Mouse (Mus musculus) hindbrain, embryonic 16.5 days (tissue): ENCODE data around the gene Vangl1. TPM values are rescaled to one million over a fixed set of nuclear protein-coding genes. Genes with fewer than 3 reads are reported as not detected.

Experiments used
- ATAC-seq: fragments of 200-750 bp; cut with Nextera tagmentation; 2 replicates; pipeline ENCODE4 v1.8.0; 2017; ENCODE audit warnings: moderate TSS enrichment, moderate library complexity
- H3K27ac ChIP-seq: fragments of 300-500 bp; sonication (generic); 2 replicates; pipeline ENCODE4 v1.5.1; 2014; ENCODE audit warnings: low read depth, mild to moderate bottlenecking, control low read depth, low read length, moderate library complexity
- H3K27me3 ChIP-seq: fragments of 300-500 bp; sonication (generic); replicated peaks from 2 replicates; pipeline ENCODE4 v1.6.1; 2014; ENCODE audit warnings: low read length; ENCODE audit not compliant: control insufficient read depth, insufficient read depth
- H3K36me3 ChIP-seq: fragments of 300-500 bp; sonication (generic); 2 replicates; pipeline ENCODE4 v1.6.1; 2014; ENCODE audit warnings: mild to moderate bottlenecking, low read length, moderate library complexity, mixed read lengths; ENCODE audit not compliant: control insufficient read depth, insufficient read depth
- H3K4me1 ChIP-seq: fragments of 300-500 bp; sonication (generic); 2 replicates; pipeline ENCODE4 v1.6.1; 2014; ENCODE audit warnings: low read depth, low read length; ENCODE audit not compliant: control insufficient read depth, insufficient read depth
- H3K4me2 ChIP-seq: fragments of 300-500 bp; sonication (generic); 2 replicates; pipeline ENCODE4 v1.6.1; 2014; ENCODE audit warnings: mild to moderate bottlenecking, low read length, control low read depth, moderate library complexity
- H3K4me3 ChIP-seq: fragments of 300-500 bp; sonication (generic); 2 replicates; pipeline ENCODE4 v1.5.1; 2014; ENCODE audit warnings: mild to moderate bottlenecking, low read length, control low read depth, moderate library complexity
- H3K9ac ChIP-seq: fragments of 300-500 bp; sonication (generic); 2 replicates; pipeline ENCODE4 v1.6.1; 2014; ENCODE audit warnings: low read depth, mild to moderate bottlenecking, control low read depth, low read length, moderate library complexity
- H3K9me3 ChIP-seq: fragments of 300-500 bp; sonication (generic); 2 replicates; pipeline ENCODE4 v1.6.1; 2014; ENCODE audit warnings: mild to moderate bottlenecking, low read length, moderate library complexity; ENCODE audit not compliant: control insufficient read depth
- WGBS: fragments of 180-500 bp; shearing (Covaris S2); extraction: QIAGEN DNeasy Blood & Tissue Kit; methylation state at CpG from one replicate; pipeline ENCODE4 v1.1.7; 2014; 5-methylcytosine and 5-hydroxymethylcytosine counted together
- polyA plus RNA-seq: library from polyadenylated mRNA; unstranded; fragments of >200 nt; fragmentation: Nextera tagmentation; extraction: Ambion mirVana; gene quantifications from 2 replicates; pipeline ENCODE4 v1.2.1, GENCODE M21; 2015

The Vangl1 gene
- polyA plus RNA-seq, result 7.9 and 14.0 TPM in 2 replicates

- no peaks in the 10 kb centered on the region for H3K36me3 ChIP-seq
- peaks cover 19% of the 10 kb centered on the region for H3K4me1 ChIP-seq
- under 1% methylated on average over 61 of the region's 95 CpGs for WGBS
- peak within 1 kb of the TSS; percentile 78 for H3K9ac ChIP-seq
- H3K27me3 ChIP-seq, result peaks cover 4% of the 10 kb centered on the region
- peak within 1 kb of the TSS; percentile 99 for H3K4me2 ChIP-seq
- peak; percentile 82 for ATAC-seq
- peak within 1 kb of the TSS; percentile 73 for H3K27ac ChIP-seq
- H3K9me3 ChIP-seq, result no peaks in the 10 kb centered on the region
- peak within 1 kb of the TSS; percentile 71 for H3K4me3 ChIP-seq
Measured at GRCm38 (mm10) chr3:102203781-102204721, at the start of gene Vangl1. Gene Vangl1 (minus strand): TSS chr3:102204693.

GRCm38 (mm10) chr3:102253554-102253953 lies 49.1 kb upstream of the Vangl1 start:
- 74% methylated on average over 4 of the region's 4 CpGs for WGBS
- H3K4me3 ChIP-seq, result no peak overlapping the region
- ATAC-seq, result no peak
- no peaks in the 10 kb centered on the region for H3K9me3 ChIP-seq
- H3K4me1 ChIP-seq, result no peaks in the 10 kb centered on the region
- H3K27me3 ChIP-seq, result no peaks in the 10 kb centered on the region
- H3K4me2 ChIP-seq, result no peak overlapping the region
- no peaks in the 10 kb centered on the region for H3K36me3 ChIP-seq
- H3K27ac ChIP-seq, result no peak overlapping the region
- H3K9ac ChIP-seq, result no peak overlapping the region

- Histone ChIP-seq H3K27me3 (no peaks in the 10 kb centered on the region), H3K9me3 (no peaks in the 10 kb centered on the region), H3K4me3 (no peak overlapping the region), H3K4me1 (no peaks in the 10 kb centered on the region), H3K36me3 (no peaks in the 10 kb centered on the region), H3K27ac (no peak overlapping the region), H3K9ac (no peak overlapping the region), H3K4me2 (no peak overlapping the region)
- ATAC-seq, result no peak
- WGBS, result 85% methylated on average over 3 of the region's 3 CpGs
Measured at GRCm38 (mm10) chr3:102252927-102253326, 48.4 kb upstream of the Vangl1 start.

GRCm38 (mm10) chr3:102250873-102251272 lies 46.4 kb upstream of the Vangl1 start:
- H3K27ac ChIP-seq, result no peak overlapping the region
- no peak overlapping the region for H3K4me2 ChIP-seq
- no peaks in the 10 kb centered on the region for H3K27me3 ChIP-seq
- no peak for ATAC-seq
- H3K36me3 ChIP-seq, result no peaks in the 10 kb centered on the region
- no peak overlapping the region for H3K4me3 ChIP-seq
- WGBS, result 94% methylated on average over 3 of the region's 3 CpGs
- no peaks in the 10 kb centered on the region for H3K4me1 ChIP-seq
- H3K9me3 ChIP-seq, result no peaks in the 10 kb centered on the region
- H3K9ac ChIP-seq, result no peak overlapping the region

GRCm38 (mm10) chr3:102249401-102249991 lies 45.0 kb upstream of the Vangl1 start:
- Histone ChIP-seq H3K36me3 (no peaks in the 10 kb centered on the region), H3K9me3 (no peaks in the 10 kb centered on the region), H3K4me3 (no peak overlapping the region), H3K27me3 (no peaks in the 10 kb centered on the region), H3K4me1 (no peaks in the 10 kb centered on the region), H3K4me2 (no peak overlapping the region), H3K27ac (no peak overlapping the region), H3K9ac (no peak overlapping the region)
- 57% methylated on average over 9 of the region's 9 CpGs for WGBS
- peak; percentile 84 for ATAC-seq

GRCm38 (mm10) chr3:102244601-102245000 lies 40.1 kb upstream of the Vangl1 start:
- Histone ChIP-seq H3K9ac (no peak overlapping the region), H3K27me3 (no peaks in the 10 kb centered on the region), H3K4me1 (peaks cover 2% of the 10 kb centered on the region; the same call in 1 of the 2 replicates), H3K4me3 (no peak overlapping the region), H3K4me2 (no peak overlapping the region), H3K9me3 (no peaks in the 10 kb centered on the region), H3K27ac (no peak overlapping the region), H3K36me3 (no peaks in the 10 kb centered on the region)
- WGBS, result 87% methylated on average over 3 of the region's 3 CpGs
- ATAC-seq, result no peak

GRCm38 (mm10) chr3:102242854-102243253 lies 38.4 kb upstream of the Vangl1 start:
- Histone ChIP-seq H3K27ac (no peak overlapping the region), H3K27me3 (no peaks in the 10 kb centered on the region), H3K36me3 (no peaks in the 10 kb centered on the region), H3K9me3 (no peaks in the 10 kb centered on the region), H3K9ac (no peak overlapping the region), H3K4me3 (no peak overlapping the region), H3K4me2 (no peak overlapping the region), H3K4me1 (peaks cover 2% of the 10 kb centered on the region; the same call in 1 of the 2 replicates)
- 41% methylated on average over 5 of the region's 5 CpGs for WGBS
- peak; percentile 86 for ATAC-seq

- Histone ChIP-seq H3K27ac (no peak overlapping the region), H3K4me3 (no peak overlapping the region), H3K9ac (no peak overlapping the region), H3K9me3 (0 out of 2 replicates have a peak, but pooled peaks cover 3% of the 10 kb centered on the region), H3K4me1 (no peaks in the 10 kb centered on the region), H3K4me2 (no peak overlapping the region), H3K36me3 (no peaks in the 10 kb centered on the region), H3K27me3 (no peaks in the 10 kb centered on the region)
- WGBS, result 77% methylated on average over 9 of the region's 9 CpGs
- ATAC-seq, result no peak
Measured at GRCm38 (mm10) chr3:102231418-102232134, 27.1 kb upstream of the Vangl1 start.

- Histone ChIP-seq H3K4me1 (peaks cover 3% of the 10 kb centered on the region; the same call in 1 of the 2 replicates), H3K27ac (no peak overlapping the region), H3K9me3 (no peaks in the 10 kb centered on the region), H3K36me3 (no peaks in the 10 kb centered on the region), H3K9ac (no peak overlapping the region), H3K4me3 (no peak overlapping the region), H3K4me2 (no peak overlapping the region), H3K27me3 (no peaks in the 10 kb centered on the region; the same call in 1 of the 2 replicates)
- no peak for ATAC-seq
- WGBS, result 96% methylated on average over 8 of the region's 8 CpGs
Measured at GRCm38 (mm10) chr3:102222756-102223155, 18.3 kb upstream of the Vangl1 start.
